Mouse (Mus musculus): Measurements from ENCODE around the gene Itprip.

Itprip gene

DNA sequence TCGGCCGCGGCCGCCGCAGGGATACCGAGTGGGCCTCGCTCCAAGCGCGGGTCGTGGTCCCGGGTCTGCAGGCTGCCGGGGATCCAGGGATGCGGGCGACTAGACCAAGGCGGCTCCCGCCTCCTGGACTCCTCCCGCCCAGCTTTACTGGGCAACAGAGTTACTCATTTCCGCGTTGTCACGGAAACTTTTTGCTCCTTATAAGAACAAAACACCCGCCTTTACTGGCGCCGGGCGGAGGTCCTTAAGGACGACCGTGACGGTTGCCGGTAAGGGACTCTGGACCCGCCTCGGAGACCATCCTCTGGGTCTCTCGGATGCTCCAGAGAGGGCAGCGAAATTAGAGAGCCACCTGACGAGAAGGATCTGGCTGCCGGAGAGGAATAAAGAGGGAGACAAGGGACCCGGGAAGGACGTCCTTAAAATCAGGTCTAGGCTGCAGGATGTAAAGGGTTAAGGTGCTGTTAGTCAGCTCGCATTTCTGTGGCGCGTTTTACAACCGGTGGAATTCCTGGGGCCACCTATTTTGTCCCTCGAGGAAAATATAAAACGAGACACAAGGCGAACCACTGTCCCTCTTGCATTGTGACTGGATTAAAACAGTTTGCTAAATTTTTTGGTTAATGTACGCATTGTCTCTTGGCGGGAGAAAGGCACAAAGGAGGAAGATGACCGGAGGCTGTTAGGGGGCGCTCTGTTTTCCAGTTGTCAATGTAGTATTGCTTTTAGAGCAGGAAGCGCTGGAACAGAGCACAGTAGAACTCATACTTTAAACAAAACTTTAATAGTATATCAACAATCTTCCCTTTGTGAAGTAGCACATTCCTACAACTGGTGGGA is at the start of gene Itprip, which contains the start of gene Cfap43:
Itprip (minus strand) TSS at position 174 of the 840 bp plus-strand sequence.
Cfap43 (minus strand) TSS at position 162 of the 840 bp plus-strand sequence.
- DNase-seq (ENCODE audit: low spot score in 2 of 2), result peak; percentile 82 to 83

DNA sequence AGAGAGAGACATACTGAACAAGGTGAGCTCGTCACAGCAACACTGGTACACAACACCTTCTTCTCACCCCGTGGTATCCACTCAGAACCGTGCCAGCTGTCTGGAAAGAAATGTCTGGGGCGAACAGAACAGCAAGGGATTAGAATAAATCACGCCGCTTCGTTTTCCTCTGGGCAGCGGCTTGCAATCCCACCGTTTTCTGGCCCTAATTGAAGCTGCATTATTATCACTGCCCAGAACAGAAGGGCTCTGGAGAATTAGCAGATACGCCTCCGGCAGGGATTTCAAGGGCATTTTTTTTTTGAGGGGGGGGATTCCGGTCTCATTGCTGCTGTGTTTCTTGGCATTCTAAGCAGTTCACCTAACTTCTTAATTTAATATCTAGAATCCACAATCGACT is 39.1 kb upstream of the Itprip start:
- no peak for DNase-seq (ENCODE audit: low spot score in 2 of 2)

- DNase-seq (ENCODE audit: low spot score in 2 of 2), result no peak
These were observed 34.1 kb upstream of the Itprip start for GRCm38 (mm10) chr19:47953169-47953568.

GRCm38 (mm10) chr19:47950946-47951345 is 31.8 kb upstream of the Itprip start:
- no peak for DNase-seq (ENCODE audit: low spot score in 2 of 2)

DNA sequence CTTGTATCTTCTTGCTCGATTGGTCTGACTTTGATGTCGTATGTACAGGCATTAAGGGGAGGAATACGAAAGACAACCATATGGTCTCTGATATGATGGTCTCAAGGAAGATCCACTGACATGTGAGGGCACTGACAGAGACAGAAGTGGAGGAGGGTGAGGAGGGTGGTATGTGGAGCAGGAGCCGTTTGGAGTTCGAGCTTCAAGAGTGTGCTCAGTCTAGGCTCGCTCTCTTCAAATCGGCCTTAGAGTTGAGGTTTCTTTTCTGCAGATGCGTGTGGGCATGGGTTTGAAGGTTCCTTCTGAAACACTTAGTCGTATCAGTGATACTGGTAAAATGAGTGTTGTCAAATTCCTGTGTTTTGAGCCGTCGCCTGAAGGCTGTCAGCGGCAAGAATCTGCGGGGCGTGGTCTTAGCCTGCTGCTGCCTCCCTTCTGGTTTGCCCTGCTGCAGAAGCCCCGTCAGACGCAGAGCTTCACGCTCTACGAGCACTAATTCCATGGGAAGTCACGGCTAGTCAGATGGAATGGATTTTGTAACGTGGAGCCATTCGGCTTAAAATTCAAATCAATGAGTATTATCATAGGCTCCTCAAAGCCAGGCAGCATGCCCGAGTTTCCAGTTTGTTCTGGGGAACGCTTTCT is 27.8 kb upstream of the Itprip start:
- no peak for DNase-seq (ENCODE audit: low spot score in 2 of 2)

GRCm38 (mm10) chr19:47939361-47939760 is 20.3 kb upstream of the Itprip start:
- DNase-seq (ENCODE audit: low spot score in 2 of 2), result no peak

DNA sequence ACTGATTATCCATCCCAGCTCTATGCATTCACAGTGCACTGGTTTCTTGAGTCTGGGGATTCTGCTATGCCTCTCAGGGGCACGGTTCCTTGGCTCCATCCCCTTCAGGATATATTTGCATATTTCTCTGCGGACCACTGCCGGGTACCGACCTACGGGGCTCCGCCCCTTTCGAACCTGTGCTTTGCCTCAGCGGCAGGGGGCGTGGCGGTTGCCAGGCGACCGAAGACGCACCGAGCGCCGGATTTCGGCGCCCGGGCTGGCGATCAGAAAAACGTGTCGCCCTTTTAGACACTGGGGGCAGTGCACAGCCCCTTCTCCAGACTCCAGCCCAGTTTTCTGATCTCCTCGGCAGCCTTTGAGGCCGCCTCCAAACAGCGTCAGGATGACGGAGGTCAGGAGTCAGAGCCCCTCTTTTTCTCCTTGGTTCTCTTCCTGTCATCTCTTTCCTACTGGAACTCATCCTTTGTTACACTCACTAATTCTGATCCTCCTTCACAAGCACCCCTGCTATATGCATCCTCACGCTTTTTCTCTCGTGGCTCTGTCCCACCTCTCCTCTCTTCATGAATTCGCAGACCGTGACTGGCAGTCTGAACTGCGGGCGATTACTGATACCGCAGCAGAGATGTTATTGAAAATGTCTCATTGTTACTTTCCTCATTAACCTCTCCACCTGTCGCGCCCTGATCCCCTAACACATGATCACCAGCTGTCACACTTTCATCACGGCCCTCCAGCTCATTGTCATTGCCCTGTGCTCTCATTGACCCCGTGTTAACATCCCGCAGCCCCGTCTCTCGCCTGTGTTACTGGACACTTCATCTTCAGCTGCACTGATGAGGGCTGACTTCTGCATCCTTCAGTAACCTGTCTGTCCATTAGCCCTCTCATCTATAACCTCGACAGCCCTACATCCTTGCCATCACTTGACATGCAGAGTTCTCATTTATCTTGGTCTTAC is 18.6 kb upstream of the Itprip start, which contains the start of gene Cfap58:
Cfap58 (plus strand) TSS at position 233 of the 964 bp plus-strand sequence.
- peak; percentile 37 to 39 for DNase-seq (ENCODE audit: low spot score in 2 of 2)

- no peak for DNase-seq (ENCODE audit: low spot score in 2 of 2)
These were observed 17.8 kb upstream of the Itprip start for GRCm38 (mm10) chr19:47936938-47937337.

- no peak for DNase-seq (ENCODE audit: low spot score in 2 of 2)
These were observed 17.4 kb upstream of the Itprip start for GRCm38 (mm10) chr19:47936490-47936889.

GRCm38 (mm10) chr19:47935530-47935929 is 16.4 kb upstream of the Itprip start:
- DNase-seq (ENCODE audit: low spot score in 2 of 2), result no peak

- DNase-seq (ENCODE audit: low spot score in 2 of 2), result peak in 1 of 2 experiments; percentile 13
These were observed 15.6 kb upstream of the Itprip start for GRCm38 (mm10) chr19:47934636-47935238.

DNA sequence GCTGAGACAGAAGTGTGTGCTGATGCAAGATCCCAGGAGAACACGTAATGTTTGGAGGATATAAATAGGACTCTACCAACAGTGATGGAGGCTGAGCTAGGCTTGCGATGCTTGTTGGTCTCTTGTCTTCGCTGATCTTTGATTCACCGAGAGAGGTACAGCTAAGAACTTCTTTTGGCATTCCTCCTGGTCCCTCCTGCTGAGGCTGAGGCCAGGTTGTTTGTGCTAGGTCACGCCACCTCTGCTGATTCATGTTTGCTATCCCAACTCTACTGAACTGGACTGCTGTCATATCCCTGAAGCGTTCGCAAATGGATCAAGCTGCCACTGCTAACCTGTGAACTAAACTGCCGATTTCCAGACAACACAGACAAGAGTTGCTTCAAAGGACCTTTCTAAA is 15.0 kb upstream of the Itprip start:
- no peak for DNase-seq (ENCODE audit: low spot score in 2 of 2)

DNA sequence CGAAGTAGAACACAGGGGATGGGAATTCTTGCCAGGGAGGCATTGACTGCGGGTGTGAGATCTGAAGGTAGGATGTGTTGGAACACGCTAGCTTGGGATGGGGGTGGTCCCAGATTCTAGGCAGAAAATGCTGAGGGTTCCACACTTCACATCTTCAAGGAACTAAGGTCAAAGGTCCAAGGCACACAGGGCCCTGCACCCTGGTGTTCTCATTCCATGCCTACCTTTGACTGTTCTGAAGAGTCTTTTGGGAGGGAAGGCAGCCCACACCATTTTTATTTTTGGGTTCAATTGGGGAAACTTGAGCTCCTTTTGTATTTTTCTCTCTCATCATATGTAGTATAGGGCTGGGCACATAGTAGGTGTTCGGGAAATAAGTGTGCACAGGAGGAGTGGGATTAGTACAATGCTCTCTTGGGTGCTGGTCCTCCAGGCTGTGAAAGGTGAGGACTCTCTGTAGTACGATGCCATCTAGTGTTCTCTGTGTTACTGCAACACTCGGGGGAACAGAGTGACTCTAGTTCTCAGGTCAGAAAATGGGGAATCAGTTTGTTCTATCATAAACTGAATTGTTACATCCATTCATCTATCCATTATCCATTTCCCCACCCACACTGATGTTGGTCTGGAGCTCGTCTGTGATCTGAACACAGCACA is 13.0 kb upstream of the Itprip start:
- DNase-seq (ENCODE audit: low spot score in 2 of 2), result no peak

- DNase-seq (ENCODE audit: low spot score in 2 of 2), result peak; percentile 47 to 54
These were observed 9.9 kb upstream of the Itprip start for GRCm38 (mm10) chr19:47929043-47929442.

DNA sequence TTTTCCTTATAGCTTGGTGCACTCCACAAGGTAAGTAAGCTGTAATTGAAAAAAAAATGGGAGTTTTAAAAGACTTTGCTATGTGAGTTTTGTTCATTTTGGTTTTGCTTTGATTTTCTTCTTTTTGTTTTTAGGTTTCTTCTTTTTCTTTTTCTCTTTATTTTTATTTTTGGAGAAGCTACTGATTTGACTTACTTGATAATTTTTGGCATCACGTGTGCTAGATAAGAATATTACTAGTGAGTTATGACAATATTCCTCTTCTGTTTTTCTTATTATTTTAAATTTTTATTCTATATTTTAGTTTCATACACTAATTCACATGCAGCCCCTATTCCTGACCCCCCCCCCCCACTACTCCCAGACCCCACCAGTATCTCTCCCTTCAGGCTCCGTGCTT is 7.9 kb upstream of the Itprip start:
- DNase-seq (ENCODE audit: low spot score in 2 of 2), result no peak

DNA sequence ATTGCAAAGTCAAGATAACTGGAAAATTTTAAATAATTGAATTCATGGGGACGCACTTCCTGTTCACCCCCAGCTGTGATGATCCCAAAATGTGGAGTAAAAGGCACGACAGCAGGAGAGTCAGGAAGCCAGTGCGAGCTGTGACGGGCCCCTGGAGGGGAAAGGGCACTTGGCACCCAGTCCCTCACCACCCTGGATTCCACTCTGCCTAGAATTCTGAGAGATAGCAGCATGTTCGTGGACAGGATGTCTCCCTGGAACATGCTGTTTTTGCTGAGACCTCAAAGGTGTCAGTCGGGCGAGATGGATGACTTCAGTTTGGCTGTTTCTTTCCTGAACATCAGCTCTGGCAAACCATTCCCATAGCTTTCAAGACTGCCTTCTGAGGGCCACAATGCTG is 6.7 kb upstream of the Itprip start:
- no peak for DNase-seq (ENCODE audit: low spot score in 2 of 2)

- DNase-seq (ENCODE audit: low spot score in 2 of 2), result no peak
These were observed 872 bp upstream of the Itprip start for GRCm38 (mm10) chr19:47919966-47920375.

DNA sequence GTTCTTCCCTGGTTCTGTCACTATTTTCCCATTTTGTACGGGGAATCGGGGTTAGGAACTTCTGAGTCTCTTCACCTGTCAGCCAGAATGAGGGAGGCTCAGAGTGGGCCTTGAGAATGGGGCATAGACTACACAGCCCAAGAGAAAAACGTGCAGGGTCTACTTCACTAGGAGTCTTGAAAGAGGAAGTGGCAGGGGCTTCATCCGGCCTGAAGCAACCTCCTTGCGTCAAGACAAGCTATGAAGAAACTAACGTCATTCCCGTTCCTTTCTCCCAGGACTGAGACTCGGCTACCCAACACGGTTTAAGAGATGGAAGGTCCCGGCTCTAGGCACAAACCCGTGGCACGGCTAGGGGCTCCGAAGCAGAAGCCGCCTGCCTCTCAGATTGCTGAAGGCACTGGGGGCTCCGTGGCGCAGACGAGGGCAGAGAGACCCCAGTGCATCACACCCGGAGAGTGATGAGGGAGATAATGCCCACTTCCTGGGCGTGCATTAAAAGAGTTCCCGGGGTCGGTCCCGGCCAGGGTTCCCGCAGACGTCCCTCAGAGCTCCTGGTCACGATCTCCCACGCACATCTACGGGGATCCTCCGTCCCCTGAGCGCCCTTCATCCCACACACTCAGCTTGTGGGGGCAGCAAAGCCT is 521 bp downstream of the Itprip start:
- no peak for DNase-seq (ENCODE audit: low spot score in 2 of 2)

DNA sequence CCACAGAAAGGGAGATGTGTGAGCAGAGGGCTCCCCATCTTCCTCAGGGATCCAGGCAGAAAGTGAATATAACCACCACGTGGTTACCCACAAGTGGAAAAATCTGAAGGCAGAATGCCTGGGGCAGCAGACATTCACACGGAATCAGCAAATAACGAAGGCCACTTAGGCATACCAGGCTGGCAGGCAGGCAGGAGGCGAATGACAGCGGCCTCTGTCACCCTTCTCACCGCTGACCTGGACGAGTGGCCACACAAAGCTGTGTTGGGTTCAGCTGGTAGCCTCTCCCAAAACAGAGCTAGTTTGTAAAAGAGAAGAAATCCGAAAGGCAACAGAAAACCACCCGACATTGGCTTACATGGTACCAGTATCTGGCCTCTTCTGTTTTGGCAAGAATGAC is 1.1 kb downstream of the Itprip start:
- DNase-seq (ENCODE audit: low spot score in 2 of 2), result no peak

GRCm38 (mm10) chr19:47917396-47917795 is 1.7 kb downstream of the Itprip start:
- DNase-seq (ENCODE audit: low spot score in 2 of 2), result no peak
